Mouse (Mus musculus) adrenal gland (tissue): ENCODE results near the gene Pard3.

ENCODE experiments used
- intact Hi-C: fragments of 180-260 bp; cut with DNase I; formaldehyde crosslinking; loops from one replicate; pipeline ENCODE4 v1.15.1; 2025

Pard3 gene

GRCm38 (mm10) chr8:127082486-127082885, 18.8 kb downstream of the Pard3 start:
- intact Hi-C loops, result no loop called here

GRCm38 (mm10) chr8:127084565-127084964, 20.9 kb downstream of the Pard3 start:
- intact Hi-C loops, result no loop called here

GRCm38 (mm10) chr8:127087434-127087833, 23.7 kb downstream of the Pard3 start:
- intact Hi-C loops, result no loop called here

- intact Hi-C loops, result no loop called here
Measured at GRCm38 (mm10) chr8:127088372-127088771, 24.7 kb downstream of the Pard3 start.

- intact Hi-C loops, result no loop called here
Measured at GRCm38 (mm10) chr8:127089021-127089420, 25.3 kb downstream of the Pard3 start.

GRCm38 (mm10) chr8:127090435-127090834, 26.7 kb downstream of the Pard3 start:
- intact Hi-C loops, result no loop called here

GRCm38 (mm10) chr8:127091936-127092335, 28.2 kb downstream of the Pard3 start:
- intact Hi-C loops, result no loop called here

GRCm38 (mm10) chr8:127092383-127093112, 28.9 kb downstream of the Pard3 start:
- intact Hi-C loops, result no loop called here

- intact Hi-C loops, result no loop called here
Measured at GRCm38 (mm10) chr8:127093113-127093426, 29.4 kb downstream of the Pard3 start.

GRCm38 (mm10) chr8:127095763-127096162, 32.1 kb downstream of the Pard3 start:
- intact Hi-C loops, result loop anchor here (2.0 kb wide), 1 partner anchor 31 kb away; no protein-coding TSS in a partner anchor

GRCm38 (mm10) chr8:127099439-127100090, 35.9 kb downstream of the Pard3 start:
- intact Hi-C loops, result no loop called here

GRCm38 (mm10) chr8:127103256-127103655, 39.6 kb downstream of the Pard3 start:
- intact Hi-C loops, result no loop called here

- intact Hi-C loops, result no loop called here
Measured at GRCm38 (mm10) chr8:127104616-127105015, 40.9 kb downstream of the Pard3 start.

GRCm38 (mm10) chr8:127107928-127108327, 44.2 kb downstream of the Pard3 start:
- intact Hi-C loops, result no loop called here

- intact Hi-C loops, result no loop called here
Measured at GRCm38 (mm10) chr8:127113209-127113608, 49.5 kb downstream of the Pard3 start.

- intact Hi-C loops, result no loop called here
Measured at GRCm38 (mm10) chr8:127115837-127116236, 52.1 kb downstream of the Pard3 start.

GRCm38 (mm10) chr8:127118373-127118861, 54.7 kb downstream of the Pard3 start:
- intact Hi-C loops, result no loop called here

- intact Hi-C loops, result no loop called here
Measured at GRCm38 (mm10) chr8:127123391-127123790, 59.7 kb downstream of the Pard3 start.

GRCm38 (mm10) chr8:127124795-127125194, 61.1 kb downstream of the Pard3 start:
- intact Hi-C loops, result no loop called here

GRCm38 (mm10) chr8:127125686-127126683, 62.3 kb downstream of the Pard3 start:
- intact Hi-C loops, result no loop called here

- intact Hi-C loops, result no loop called here
Measured at GRCm38 (mm10) chr8:127128781-127129396, 65.2 kb downstream of the Pard3 start.
